Mouse (Mus musculus): ENCODE results near the gene Slc25a33.
"Not testable (repeated sequence)": the region's sequence is repeated elsewhere in the genome, so short reads cannot be mapped to it uniquely, and the experiment has no call there.

DNA sequence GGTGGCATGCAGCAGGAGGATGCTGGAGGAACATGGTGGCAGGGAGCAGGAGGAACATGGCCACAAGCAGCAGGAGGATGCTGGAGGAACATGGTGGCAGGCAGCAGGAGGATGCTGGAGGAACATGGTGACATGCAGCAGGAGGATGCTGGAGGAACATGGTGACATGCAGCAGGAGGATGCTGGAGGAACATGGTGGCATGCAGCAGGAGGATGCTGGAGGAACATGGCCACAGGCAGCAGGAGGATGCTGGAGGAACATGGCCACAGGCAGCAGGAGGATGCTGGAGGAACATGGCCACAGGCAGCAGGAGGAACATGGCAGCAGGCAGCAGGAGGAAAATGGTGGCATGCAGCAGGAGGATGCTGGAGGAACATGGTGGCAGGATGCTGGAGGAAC, 36.3 kb upstream of the Slc25a33 start:
- not testable (repeated sequence) for TF ChIP-seq POLR2A, CTCF (IDR thresholded peaks at IDR 0.05; ENCODE audit: insufficient read depth, low read depth, low read length)
